Mouse (Mus musculus) limb, embryonic 10.5 days (tissue): ENCODE results near the gene Ptpn1. TPM values are rescaled to one million over a fixed set of nuclear protein-coding genes. Genes with fewer than 3 reads are reported as not detected.

ENCODE experiments used
- DNase-seq: peaks from one replicate; pipeline ENCODE4 v3.0.0-alpha.2; 2017; ENCODE audit warnings: low spot score
- H3K27ac ChIP-seq: fragments of 300-500 bp; sonication (generic); 2 replicates; pipeline ENCODE4 v1.5.1; 2016; ENCODE audit warnings: mild to moderate bottlenecking
- H3K27me3 ChIP-seq: fragments of 300-500 bp; sonication (generic); 2 replicates; pipeline ENCODE4 v1.6.1; 2016; ENCODE audit warnings: low read depth, mild to moderate bottlenecking; ENCODE audit not compliant: poor library complexity, severe bottlenecking
- H3K36me3 ChIP-seq: fragments of 300-500 bp; sonication (generic); 2 replicates; pipeline ENCODE4 v1.6.1; 2016; ENCODE audit warnings: mild to moderate bottlenecking, moderate library complexity
- H3K4me1 ChIP-seq: fragments of 300-500 bp; sonication (generic); 2 replicates; pipeline ENCODE4 v1.6.1; 2016
- H3K4me3 ChIP-seq: fragments of 300-500 bp; sonication (generic); 2 replicates; pipeline ENCODE4 v1.5.1; 2016; ENCODE audit warnings: mild to moderate bottlenecking, moderate library complexity
- H3K9me3 ChIP-seq: fragments of 300-500 bp; sonication (generic); replicated peaks from 2 replicates; pipeline ENCODE4 v1.6.1; 2016; ENCODE audit warnings: mild to moderate bottlenecking
- WGBS: fragments of 180-500 bp; shearing (Covaris S2); methylation state at CpG from one replicate; pipeline ENCODE4 v1.1.7; 2016; 5-methylcytosine and 5-hydroxymethylcytosine counted together
- polyA plus RNA-seq: library from polyadenylated mRNA; unstranded; fragments of >200 nt; fragmentation: Nextera tagmentation; extraction: Ambion mirVana; gene quantifications from 2 replicates; pipeline ENCODE4 v1.2.1, GENCODE M21; 2016

The Ptpn1 gene
- polyA plus RNA-seq, 1 experiment from 2014 or later = 56.4 TPM

- DNase-seq = no peak
- Histone ChIP-seq H3K36me3 (no peaks in the 10 kb centered on the region), H3K27me3 (peaks cover 21% of the 10 kb centered on the region; the same call in 1 of the 2 replicates), H3K27ac (no peak overlapping the region), H3K4me1 (peaks cover 12% of the 10 kb centered on the region), H3K4me3 (no peak overlapping the region), H3K9me3 (no peaks in the 10 kb centered on the region)
- WGBS = 61% methylated on average over 13 of the region's 13 CpGs
These were observed 61.4 kb downstream of the Ptpn1 start for GRCm38 (mm10) chr2:167993260-167993659.

GRCm38 (mm10) chr2:167995870-167996635 is 64.2 kb downstream of the Ptpn1 start:
- Histone ChIP-seq H3K4me3 (no peak overlapping the region), H3K36me3 (no peaks in the 10 kb centered on the region), H3K9me3 (no peaks in the 10 kb centered on the region), H3K27ac (no peak overlapping the region), H3K27me3 (peaks cover 17% of the 10 kb centered on the region; the same call in 1 of the 2 replicates), H3K4me1 (peaks cover 9% of the 10 kb centered on the region)
- 64% methylated on average over 19 of the region's 19 CpGs for WGBS
- DNase-seq = no peak

GRCm38 (mm10) chr2:167996672-167997215 is 64.9 kb downstream of the Ptpn1 start:
- H3K27me3 ChIP-seq = peaks cover 17% of the 10 kb centered on the region; the same call in 1 of the 2 replicates
- H3K27ac ChIP-seq = no peak overlapping the region
- H3K4me3 ChIP-seq = no peak overlapping the region
- H3K36me3 ChIP-seq = no peaks in the 10 kb centered on the region
- WGBS = 62% methylated on average over 8 of the region's 8 CpGs
- peaks cover 9% of the 10 kb centered on the region for H3K4me1 ChIP-seq
- no peak for DNase-seq
- H3K9me3 ChIP-seq = no peaks in the 10 kb centered on the region

GRCm38 (mm10) chr2:167997562-167997961 is 65.7 kb downstream of the Ptpn1 start:
- no peak for DNase-seq
- Histone ChIP-seq H3K9me3 (no peaks in the 10 kb centered on the region), H3K27me3 (peaks cover 17% of the 10 kb centered on the region; the same call in 1 of the 2 replicates), H3K4me1 (peaks cover 10% of the 10 kb centered on the region), H3K27ac (no peak overlapping the region), H3K4me3 (no peak overlapping the region), H3K36me3 (no peaks in the 10 kb centered on the region)
- WGBS = 65% methylated on average over 3 of the region's 3 CpGs

- DNase-seq = no peak
- no peak overlapping the region for H3K4me3 ChIP-seq
- H3K27me3 ChIP-seq = peaks cover 13% of the 10 kb centered on the region; the same call in 1 of the 2 replicates
- peaks cover 22% of the 10 kb centered on the region for H3K4me1 ChIP-seq
- WGBS = 65% methylated on average over 3 of the region's 3 CpGs
- H3K9me3 ChIP-seq = no peaks in the 10 kb centered on the region
- H3K36me3 ChIP-seq = no peaks in the 10 kb centered on the region
- H3K27ac ChIP-seq = no peak overlapping the region
These were observed 67.4 kb downstream of the Ptpn1 start for GRCm38 (mm10) chr2:167999145-167999743.

GRCm38 (mm10) chr2:168002188-168002587 is 70.3 kb downstream of the Ptpn1 start:
- Histone ChIP-seq H3K4me3 (no peak overlapping the region), H3K27ac (no peak overlapping the region), H3K9me3 (no peaks in the 10 kb centered on the region), H3K36me3 (no peaks in the 10 kb centered on the region), H3K4me1 (peaks cover 40% of the 10 kb centered on the region), H3K27me3 (no peaks in the 10 kb centered on the region; the same call in 1 of the 2 replicates)
- no peak for DNase-seq
- 53% methylated on average over 4 of the region's 4 CpGs for WGBS

- no peaks in the 10 kb centered on the region for H3K9me3 ChIP-seq
- no peaks in the 10 kb centered on the region for H3K36me3 ChIP-seq
- H3K27me3 ChIP-seq = no peaks in the 10 kb centered on the region
- no peak overlapping the region for H3K4me3 ChIP-seq
- peaks cover 45% of the 10 kb centered on the region for H3K4me1 ChIP-seq
- WGBS = 82% methylated on average over 2 of the region's 2 CpGs
- no peak for DNase-seq
- no peak overlapping the region for H3K27ac ChIP-seq
These were observed 71.0 kb downstream of the Ptpn1 start for GRCm38 (mm10) chr2:168002884-168003283.

- Histone ChIP-seq H3K9me3 (no peaks in the 10 kb centered on the region), H3K27ac (no peak overlapping the region), H3K36me3 (no peaks in the 10 kb centered on the region), H3K4me3 (no peak overlapping the region), H3K27me3 (no peaks in the 10 kb centered on the region), H3K4me1 (peaks cover 50% of the 10 kb centered on the region)
- DNase-seq = no peak
- 73% methylated on average over 12 of the region's 12 CpGs for WGBS
These were observed 71.6 kb downstream of the Ptpn1 start for GRCm38 (mm10) chr2:168003431-168003830.

GRCm38 (mm10) chr2:168004369-168004768 is 72.5 kb downstream of the Ptpn1 start:
- WGBS = 64% methylated on average over 2 of the region's 2 CpGs
- H3K4me3 ChIP-seq = no peak overlapping the region
- no peak overlapping the region for H3K27ac ChIP-seq
- H3K9me3 ChIP-seq = no peaks in the 10 kb centered on the region
- DNase-seq = no peak
- peaks cover 50% of the 10 kb centered on the region for H3K4me1 ChIP-seq
- no peaks in the 10 kb centered on the region for H3K27me3 ChIP-seq
- H3K36me3 ChIP-seq = no peaks in the 10 kb centered on the region

- Histone ChIP-seq H3K36me3 (no peaks in the 10 kb centered on the region), H3K27ac (peak overlapping the region; percentile 37; the same call in 1 of the 2 replicates), H3K4me3 (no peak overlapping the region), H3K4me1 (peaks cover 53% of the 10 kb centered on the region), H3K27me3 (no peaks in the 10 kb centered on the region), H3K9me3 (no peaks in the 10 kb centered on the region)
- no peak for DNase-seq
- WGBS = 85% methylated on average over 3 of the region's 3 CpGs
These were observed 73.1 kb downstream of the Ptpn1 start for GRCm38 (mm10) chr2:168005005-168005404.

GRCm38 (mm10) chr2:168005616-168006015 is 73.8 kb downstream of the Ptpn1 start:
- Histone ChIP-seq H3K36me3 (no peaks in the 10 kb centered on the region), H3K4me3 (no peak overlapping the region), H3K4me1 (peaks cover 59% of the 10 kb centered on the region), H3K27ac (peak overlapping the region; percentile 37), H3K9me3 (no peaks in the 10 kb centered on the region), H3K27me3 (no peaks in the 10 kb centered on the region)
- no peak for DNase-seq
- WGBS = 34% methylated on average over 3 of the region's 3 CpGs

GRCm38 (mm10) chr2:168006489-168006888 is 74.6 kb downstream of the Ptpn1 start:
- Histone ChIP-seq H3K27ac (peak overlapping the region; percentile 37), H3K4me3 (no peak overlapping the region), H3K36me3 (no peaks in the 10 kb centered on the region), H3K27me3 (no peaks in the 10 kb centered on the region), H3K4me1 (peaks cover 68% of the 10 kb centered on the region), H3K9me3 (no peaks in the 10 kb centered on the region)
- DNase-seq = no peak
- 86% methylated on average over 6 of the region's 6 CpGs for WGBS

GRCm38 (mm10) chr2:168008132-168008531 is 76.3 kb downstream of the Ptpn1 start:
- no peaks in the 10 kb centered on the region for H3K36me3 ChIP-seq
- H3K4me3 ChIP-seq = no peak overlapping the region
- H3K27me3 ChIP-seq = no peaks in the 10 kb centered on the region
- H3K4me1 ChIP-seq = peaks cover 63% of the 10 kb centered on the region
- DNase-seq = no peak
- peak overlapping the region; percentile 8; the same call in 1 of the 2 replicates for H3K27ac ChIP-seq
- WGBS = 54% methylated on average over 3 of the region's 3 CpGs
- no peaks in the 10 kb centered on the region for H3K9me3 ChIP-seq
